Mouse (Mus musculus): ENCODE data around the gene Psmb7. TPM values are rescaled to one million over a fixed set of nuclear protein-coding genes. Genes with fewer than 3 reads are reported as not detected.

Psmb7 gene
- polyA plus RNA-seq, 1 experiment from 2014 or later, result 234 TPM

GRCm38 (mm10) chr2:38610161-38610560 is 33.7 kb downstream of the Psmb7 start:
- H3K9ac ChIP-seq (ENCODE audit: low read depth, low read length), result no peak overlapping the region
- no peaks in the 10 kb centered on the region for H3K4me1 ChIP-seq (ENCODE audit: control insufficient read depth, insufficient read depth, low read length)
- no peak overlapping the region for H3K4me3 ChIP-seq (ENCODE audit: low read length)
- no peaks in the 10 kb centered on the region for H3K36me3 ChIP-seq (ENCODE audit: control insufficient read depth, insufficient read depth, low read length)
- WGBS, result 87% methylated on average over 2 of the region's 2 CpGs
- H3K27me3 ChIP-seq (replicated peaks; ENCODE audit: control insufficient read depth, insufficient read depth, low read length), result no peaks in the 10 kb centered on the region
- ATAC-seq, result no peak
- H3K9me3 ChIP-seq (ENCODE audit: control insufficient read depth, low read length), result no peaks in the 10 kb centered on the region
- H3K4me2 ChIP-seq (ENCODE audit: low read depth, low read length), result no peak overlapping the region
- H3K27ac ChIP-seq (ENCODE audit: low read length), result no peak overlapping the region

- H3K4me2 ChIP-seq (ENCODE audit: low read depth, low read length), result no peak overlapping the region
- H3K27ac ChIP-seq (ENCODE audit: low read length), result no peak overlapping the region
- H3K4me3 ChIP-seq (ENCODE audit: low read length), result no peak overlapping the region
- H3K36me3 ChIP-seq (ENCODE audit: control insufficient read depth, insufficient read depth, low read length), result no peaks in the 10 kb centered on the region
- 76% methylated on average over 11 of the region's 11 CpGs for WGBS
- H3K4me1 ChIP-seq (ENCODE audit: control insufficient read depth, insufficient read depth, low read length), result no peaks in the 10 kb centered on the region
- no peaks in the 10 kb centered on the region for H3K9me3 ChIP-seq (ENCODE audit: control insufficient read depth, low read length)
- no peak overlapping the region for H3K9ac ChIP-seq (ENCODE audit: low read depth, low read length)
- ATAC-seq, result no peak
- no peaks in the 10 kb centered on the region for H3K27me3 ChIP-seq (replicated peaks; ENCODE audit: control insufficient read depth, insufficient read depth, low read length)
Measured at GRCm38 (mm10) chr2:38609310-38609709, 34.6 kb downstream of the Psmb7 start.

- Histone ChIP-seq H3K27me3 (replicated peaks; ENCODE audit: control insufficient read depth, insufficient read depth, low read length) (no peaks in the 10 kb centered on the region), H3K4me3 (ENCODE audit: low read length) (no peak overlapping the region), H3K9ac (ENCODE audit: low read depth, low read length) (no peak overlapping the region), H3K27ac (ENCODE audit: low read length) (no peak overlapping the region), H3K4me1 (ENCODE audit: control insufficient read depth, insufficient read depth, low read length) (no peaks in the 10 kb centered on the region), H3K4me2 (ENCODE audit: low read depth, low read length) (no peak overlapping the region), H3K9me3 (ENCODE audit: control insufficient read depth, low read length) (no peaks in the 10 kb centered on the region), H3K36me3 (ENCODE audit: control insufficient read depth, insufficient read depth, low read length) (no peaks in the 10 kb centered on the region)
- WGBS, result 80% methylated on average over 5 of the region's 5 CpGs
- ATAC-seq, result no peak
Measured at GRCm38 (mm10) chr2:38608831-38609309, 35.0 kb downstream of the Psmb7 start.

- no peak overlapping the region for H3K4me2 ChIP-seq (ENCODE audit: low read depth, low read length)
- H3K9me3 ChIP-seq (ENCODE audit: control insufficient read depth, low read length), result no peaks in the 10 kb centered on the region
- no peaks in the 10 kb centered on the region for H3K36me3 ChIP-seq (ENCODE audit: control insufficient read depth, insufficient read depth, low read length)
- no peaks in the 10 kb centered on the region for H3K27me3 ChIP-seq (replicated peaks; ENCODE audit: control insufficient read depth, insufficient read depth, low read length)
- H3K9ac ChIP-seq (ENCODE audit: low read depth, low read length), result no peak overlapping the region
- no peak overlapping the region for H3K27ac ChIP-seq (ENCODE audit: low read length)
- WGBS, result 66% methylated on average over 1 of the region's 1 CpGs
- H3K4me3 ChIP-seq (ENCODE audit: low read length), result no peak overlapping the region
- no peaks in the 10 kb centered on the region for H3K4me1 ChIP-seq (ENCODE audit: control insufficient read depth, insufficient read depth, low read length)
- ATAC-seq, result no peak
Measured at GRCm38 (mm10) chr2:38607716-38608115, 36.2 kb downstream of the Psmb7 start.

GRCm38 (mm10) chr2:38600842-38601241 is 43.0 kb downstream of the Psmb7 start:
- H3K4me3 ChIP-seq (ENCODE audit: low read length), result no peak overlapping the region
- no peak for ATAC-seq
- no peak overlapping the region for H3K27ac ChIP-seq (ENCODE audit: low read length)
- no peaks in the 10 kb centered on the region for H3K27me3 ChIP-seq (replicated peaks; ENCODE audit: control insufficient read depth, insufficient read depth, low read length)
- H3K4me1 ChIP-seq (ENCODE audit: control insufficient read depth, insufficient read depth, low read length), result no peaks in the 10 kb centered on the region
- no peak overlapping the region for H3K9ac ChIP-seq (ENCODE audit: low read depth, low read length)
- no peaks in the 10 kb centered on the region for H3K36me3 ChIP-seq (ENCODE audit: control insufficient read depth, insufficient read depth, low read length)
- H3K4me2 ChIP-seq (ENCODE audit: low read depth, low read length), result no peak overlapping the region
- no peaks in the 10 kb centered on the region for H3K9me3 ChIP-seq (ENCODE audit: control insufficient read depth, low read length)

GRCm38 (mm10) chr2:38598395-38598794 is 45.5 kb downstream of the Psmb7 start:
- Histone ChIP-seq H3K4me1 (ENCODE audit: control insufficient read depth, insufficient read depth, low read length) (peaks cover 3% of the 10 kb centered on the region; the same call in 1 of the 2 replicates), H3K9me3 (ENCODE audit: control insufficient read depth, low read length) (no peaks in the 10 kb centered on the region), H3K9ac (ENCODE audit: low read depth, low read length) (no peak overlapping the region), H3K27ac (ENCODE audit: low read length) (no peak overlapping the region), H3K4me3 (ENCODE audit: low read length) (no peak overlapping the region), H3K36me3 (ENCODE audit: control insufficient read depth, insufficient read depth, low read length) (no peaks in the 10 kb centered on the region), H3K4me2 (ENCODE audit: low read depth, low read length) (no peak overlapping the region), H3K27me3 (replicated peaks; ENCODE audit: control insufficient read depth, insufficient read depth, low read length) (no peaks in the 10 kb centered on the region)
- 95% methylated on average over 2 of the region's 2 CpGs for WGBS
- no peak for ATAC-seq

- no peaks in the 10 kb centered on the region for H3K36me3 ChIP-seq (ENCODE audit: control insufficient read depth, insufficient read depth, low read length)
- ATAC-seq, result no peak
- no peak overlapping the region for H3K9ac ChIP-seq (ENCODE audit: low read depth, low read length)
- no peak overlapping the region for H3K4me3 ChIP-seq (ENCODE audit: low read length)
- H3K9me3 ChIP-seq (ENCODE audit: control insufficient read depth, low read length), result no peaks in the 10 kb centered on the region
- no peak overlapping the region for H3K4me2 ChIP-seq (ENCODE audit: low read depth, low read length)
- H3K27ac ChIP-seq (ENCODE audit: low read length), result no peak overlapping the region
- H3K27me3 ChIP-seq (replicated peaks; ENCODE audit: control insufficient read depth, insufficient read depth, low read length), result no peaks in the 10 kb centered on the region
- H3K4me1 ChIP-seq (ENCODE audit: control insufficient read depth, insufficient read depth, low read length), result peaks cover 3% of the 10 kb centered on the region; the same call in 1 of the 2 replicates
- 97% methylated on average over 1 of the region's 1 CpGs for WGBS
Measured at GRCm38 (mm10) chr2:38597896-38598295, 46.0 kb downstream of the Psmb7 start.

- H3K9me3 ChIP-seq (ENCODE audit: control insufficient read depth, low read length), result no peaks in the 10 kb centered on the region
- WGBS, result 67% methylated on average over 7 of the region's 7 CpGs
- H3K9ac ChIP-seq (ENCODE audit: low read depth, low read length), result no peak overlapping the region
- no peak overlapping the region for H3K27ac ChIP-seq (ENCODE audit: low read length)
- no peaks in the 10 kb centered on the region for H3K27me3 ChIP-seq (replicated peaks; ENCODE audit: control insufficient read depth, insufficient read depth, low read length)
- no peak overlapping the region for H3K4me2 ChIP-seq (ENCODE audit: low read depth, low read length)
- ATAC-seq, result no peak
- peaks cover 7% of the 10 kb centered on the region; the same call in 1 of the 2 replicates for H3K36me3 ChIP-seq (ENCODE audit: control insufficient read depth, insufficient read depth, low read length)
- H3K4me3 ChIP-seq (ENCODE audit: low read length), result no peak overlapping the region
- H3K4me1 ChIP-seq (ENCODE audit: control insufficient read depth, insufficient read depth, low read length), result peaks cover 3% of the 10 kb centered on the region; the same call in 1 of the 2 replicates
Measured at GRCm38 (mm10) chr2:38594874-38595273, 49.0 kb downstream of the Psmb7 start.

- peak; percentile 45 for ATAC-seq
Measured at GRCm38 (mm10) chr2:38591751-38592459, 52.0 kb downstream of the Psmb7 start.

More at GRCm38 (mm10) chr2:38591751-38592459, 52.0 kb downstream of the Psmb7 start:
- no peak overlapping the region for H3K4me2 ChIP-seq (ENCODE audit: low read depth, low read length)
- H3K4me1 ChIP-seq (ENCODE audit: control insufficient read depth, insufficient read depth, low read length), result peaks cover 3% of the 10 kb centered on the region; the same call in 1 of the 2 replicates
- no peak overlapping the region for H3K9ac ChIP-seq (ENCODE audit: low read depth, low read length)
- H3K27me3 ChIP-seq (replicated peaks; ENCODE audit: control insufficient read depth, insufficient read depth, low read length), result no peaks in the 10 kb centered on the region
- WGBS, result 61% methylated on average over 6 of the region's 6 CpGs
- H3K36me3 ChIP-seq (ENCODE audit: control insufficient read depth, insufficient read depth, low read length), result peaks cover 13% of the 10 kb centered on the region; the same call in 1 of the 2 replicates
- no peaks in the 10 kb centered on the region for H3K9me3 ChIP-seq (ENCODE audit: control insufficient read depth, low read length)
- no peak overlapping the region for H3K4me3 ChIP-seq (ENCODE audit: low read length)
- H3K27ac ChIP-seq (ENCODE audit: low read length), result peak overlapping the region; percentile 18; the same call in 1 of the 2 replicates
